Mouse (Mus musculus) hindbrain, embryonic 12.5 days (tissue): Measurements from ENCODE around the gene Tcstv3. TPM values are rescaled to one million over a fixed set of nuclear protein-coding genes. Genes with fewer than 3 reads are reported as not detected.
"Not testable (repeated sequence)": the region's sequence is repeated elsewhere in the genome, so short reads cannot be mapped to it uniquely, and the experiment has no call there.

Source experiments
- ATAC-seq: fragments of 200-750 bp; cut with Nextera tagmentation; 2 replicates; pipeline ENCODE4 v1.8.0; 2017; ENCODE audit warnings: moderate TSS enrichment; ENCODE audit not compliant: low FRiP score
- H3K27ac ChIP-seq: fragments of 300-500 bp; sonication (generic); 2 replicates; pipeline ENCODE4 v1.5.1; 2016; ENCODE audit warnings: mild to moderate bottlenecking
- H3K27me3 ChIP-seq: fragments of 300-500 bp; sonication (generic); 2 replicates; pipeline ENCODE4 v1.6.1; 2016; ENCODE audit warnings: mild to moderate bottlenecking
- H3K36me3 ChIP-seq: fragments of 300-500 bp; sonication (generic); 2 replicates; pipeline ENCODE4 v1.6.1; 2016; ENCODE audit warnings: mild to moderate bottlenecking
- H3K4me1 ChIP-seq: fragments of 300-500 bp; sonication (generic); 2 replicates; pipeline ENCODE4 v1.6.1; 2016
- H3K4me2 ChIP-seq: fragments of 300-500 bp; sonication (generic); replicated peaks from 2 replicates; pipeline ENCODE4 v1.6.1; 2016; ENCODE audit warnings: mild to moderate bottlenecking
- H3K4me3 ChIP-seq: fragments of 300-500 bp; sonication (generic); 2 replicates; pipeline ENCODE4 v1.5.1; 2016; ENCODE audit warnings: mild to moderate bottlenecking
- H3K9ac ChIP-seq: fragments of 300-500 bp; sonication (generic); 2 replicates; pipeline ENCODE4 v1.6.1; 2016; ENCODE audit warnings: mild to moderate bottlenecking, moderate library complexity
- H3K9me3 ChIP-seq: fragments of 300-500 bp; sonication (generic); replicated peaks from 2 replicates; pipeline ENCODE4 v1.6.1; 2016; ENCODE audit warnings: mild to moderate bottlenecking
- WGBS: fragments of 180-500 bp; shearing (Covaris S2); methylation state at CpG from one replicate; pipeline ENCODE4 v1.1.7; 2016; 5-methylcytosine and 5-hydroxymethylcytosine counted together
- polyA plus RNA-seq: library from polyadenylated mRNA; unstranded; fragments of >200 nt; fragmentation: Nextera tagmentation; extraction: Ambion mirVana; gene quantifications from 2 replicates; pipeline ENCODE4 v1.2.1, GENCODE M21; 2016

The Tcstv3 gene
- not detected in 2 replicates for polyA plus RNA-seq

DNA sequence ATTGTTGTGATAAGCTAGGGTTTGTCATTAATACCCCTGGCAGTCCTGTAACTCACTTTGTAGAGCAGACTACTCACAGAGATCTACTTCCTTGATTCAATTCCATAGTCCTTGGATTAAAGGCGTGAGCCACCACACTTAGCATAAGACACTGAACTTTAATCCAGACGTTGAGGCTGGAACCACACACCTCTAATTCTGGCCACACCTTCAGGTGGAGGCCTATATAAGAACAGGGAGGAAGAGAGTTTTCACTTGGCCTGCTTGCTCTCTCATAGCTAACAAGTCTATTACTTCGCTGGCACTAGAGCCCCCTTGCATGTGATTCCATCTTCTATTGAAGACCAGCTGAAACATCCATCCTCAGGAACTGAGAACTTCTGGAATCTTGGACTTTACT lies at the start of gene Tcstv3:
Gene Tcstv3 (plus strand): TSS at position 301 of the 400 bp plus-strand sequence.
- H3K27me3 ChIP-seq, H3K9me3 ChIP-seq, ATAC-seq, H3K9ac ChIP-seq, H3K4me3 ChIP-seq, H3K4me2 ChIP-seq, H3K27ac ChIP-seq, H3K36me3 ChIP-seq, H3K4me1 ChIP-seq: not testable (repeated sequence)
- 75% methylated on average over 3 of the region's 3 CpGs for WGBS

DNA sequence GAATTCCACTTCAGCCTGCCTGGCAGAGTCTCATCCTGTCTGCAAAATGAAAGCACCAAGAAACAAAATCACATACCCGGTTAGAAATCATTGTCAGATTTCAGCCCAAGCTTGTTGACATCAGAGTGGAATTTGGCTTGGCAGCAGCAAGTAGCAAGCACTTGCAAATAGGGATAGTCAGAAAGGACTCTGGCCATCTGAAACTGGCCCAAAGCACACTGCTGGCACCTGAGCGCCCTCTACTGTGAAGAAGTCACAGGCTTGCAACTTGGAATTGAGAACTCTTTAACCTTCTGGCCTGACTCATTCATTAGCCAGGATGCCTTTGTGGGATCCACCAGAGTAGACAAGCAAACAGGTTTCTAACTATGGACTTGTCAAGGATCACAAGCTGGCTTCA lies 38.8 kb upstream of the Tcstv3 start:
- H3K36me3 ChIP-seq, H3K27ac ChIP-seq, H3K9me3 ChIP-seq, H3K4me2 ChIP-seq, ATAC-seq, H3K4me1 ChIP-seq, H3K4me3 ChIP-seq, H3K27me3 ChIP-seq, H3K9ac ChIP-seq: not testable (repeated sequence)
- 34% methylated on average over 2 of the region's 2 CpGs for WGBS

DNA sequence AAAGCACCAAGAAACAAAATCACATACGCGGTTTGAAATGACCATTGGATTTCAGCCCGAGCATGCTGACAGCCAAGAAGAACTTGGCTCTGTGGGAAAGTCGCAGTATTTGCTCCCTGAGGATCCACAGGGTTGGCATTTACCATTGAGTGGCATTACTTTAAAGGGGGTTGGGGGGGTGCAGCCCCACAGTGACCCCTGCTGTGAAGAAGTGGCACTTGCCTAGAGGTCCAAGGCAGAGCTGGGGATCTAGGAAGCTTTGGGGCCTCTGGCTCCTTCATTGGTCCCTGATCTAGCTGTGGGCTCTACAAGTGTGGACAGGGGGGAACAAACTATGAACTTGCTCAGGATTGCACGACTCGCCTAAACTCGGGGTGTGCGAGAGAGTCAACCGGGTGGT lies 37.9 kb upstream of the Tcstv3 start:
- Histone ChIP-seq H3K4me2 (no peak overlapping the region), H3K27ac (no peak overlapping the region), H3K36me3 (no peaks in the 10 kb centered on the region), H3K9me3 (no peaks in the 10 kb centered on the region), H3K4me1 (no peaks in the 10 kb centered on the region), H3K4me3 (no peak overlapping the region), H3K9ac (no peak overlapping the region), H3K27me3 (no peaks in the 10 kb centered on the region)
- 89% methylated on average over 9 of the region's 9 CpGs for WGBS
- ATAC-seq, result no peak

DNA sequence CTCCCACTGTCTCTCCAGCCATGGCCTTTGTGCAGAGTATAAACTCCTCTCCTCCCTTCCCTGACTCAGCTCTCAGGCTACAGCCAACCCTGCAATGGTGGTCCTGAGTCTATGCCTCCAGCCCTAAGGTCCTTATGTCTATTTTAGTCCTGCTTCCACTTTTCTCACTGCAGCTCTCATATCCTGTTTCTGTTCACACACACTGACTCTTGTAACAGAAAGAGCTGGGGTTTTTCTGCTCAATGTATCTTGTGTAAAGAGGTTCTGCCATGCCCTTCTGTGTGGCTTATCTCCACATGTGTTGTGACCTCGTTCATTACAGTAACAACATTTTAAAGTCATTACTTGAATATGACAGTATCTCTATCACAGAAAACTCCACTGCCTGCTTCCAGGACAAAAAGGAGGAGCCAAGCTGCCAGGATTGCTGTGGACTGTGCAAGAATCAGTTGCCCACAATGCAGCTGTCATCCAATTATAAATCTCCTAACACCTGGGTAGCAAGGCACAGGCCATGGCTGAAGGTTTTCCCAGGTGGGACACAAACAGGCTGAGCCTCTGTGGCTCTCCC lies 17.3 kb upstream of the Tcstv3 start:
- no peak overlapping the region for H3K27ac ChIP-seq
- 76% methylated on average over 1 of the region's 1 CpGs for WGBS
- no peaks in the 10 kb centered on the region for H3K4me1 ChIP-seq
- no peak overlapping the region for H3K4me3 ChIP-seq
- no peak overlapping the region for H3K4me2 ChIP-seq
- no peak overlapping the region for H3K9ac ChIP-seq
- no peak for ATAC-seq
- H3K36me3 ChIP-seq, result no peaks in the 10 kb centered on the region
- H3K27me3 ChIP-seq, result no peaks in the 10 kb centered on the region
- no peaks in the 10 kb centered on the region for H3K9me3 ChIP-seq

DNA sequence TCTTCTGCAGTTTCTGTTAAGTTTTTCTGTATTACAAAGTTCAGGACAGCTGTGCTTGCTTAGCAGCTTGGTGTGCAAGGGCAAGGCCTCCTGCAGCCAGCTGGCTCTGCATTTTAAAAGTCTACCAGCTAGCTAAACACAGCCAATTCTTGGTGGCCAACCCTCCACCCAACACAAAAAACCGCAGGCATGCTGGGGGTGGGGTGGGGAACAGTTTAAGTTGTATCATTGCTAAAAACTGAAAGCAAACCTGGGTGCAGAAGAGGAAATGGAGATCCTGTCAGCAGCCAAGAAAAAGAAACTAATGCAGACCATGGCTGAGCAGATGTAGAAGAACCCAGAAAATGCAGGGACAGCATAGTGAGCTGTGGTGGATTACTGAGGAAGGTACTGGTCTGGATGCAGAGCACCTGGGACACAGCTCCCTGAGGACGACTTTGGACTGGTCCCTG lies 16.7 kb upstream of the Tcstv3 start, which contains the start of gene BC147527:
Gene BC147527 (plus strand): TSS at position 402 of the 452 bp plus-strand sequence.
- Histone ChIP-seq H3K36me3 (no peaks in the 10 kb centered on the region), H3K27ac (no peak within 1 kb of the TSS), H3K4me3 (no peak within 1 kb of the TSS), H3K9ac (no peak within 1 kb of the TSS), H3K4me1 (no peaks in the 10 kb centered on the region), H3K4me2 (no peak within 1 kb of the TSS), H3K27me3 (no peaks in the 10 kb centered on the region), H3K9me3 (no peaks in the 10 kb centered on the region)
- 52% methylated on average over 2 of the region's 2 CpGs for WGBS
- no peak for ATAC-seq

DNA sequence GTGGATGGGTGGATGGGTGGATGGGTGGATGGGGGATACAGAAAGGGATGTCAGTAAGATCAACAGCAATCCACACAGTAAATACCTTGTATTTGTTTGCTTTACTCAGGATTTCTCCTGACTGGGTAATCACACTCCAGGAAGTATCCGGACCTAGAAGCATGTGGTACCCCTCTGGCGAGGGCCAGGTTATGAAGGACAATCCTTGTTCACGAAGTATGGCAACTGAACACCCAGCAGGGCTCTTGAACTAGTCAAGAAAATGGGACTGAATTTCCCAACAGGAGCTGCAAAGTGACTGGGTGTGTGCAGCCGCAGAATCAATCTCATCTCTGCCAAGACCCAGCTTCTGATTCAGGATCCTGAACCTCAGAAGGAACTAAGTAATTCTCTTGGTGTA lies 15.8 kb upstream of the Tcstv3 start:
- Histone ChIP-seq H3K27ac (no peak overlapping the region), H3K4me3 (no peak overlapping the region), H3K36me3 (no peaks in the 10 kb centered on the region), H3K9me3 (no peaks in the 10 kb centered on the region), H3K4me1 (no peaks in the 10 kb centered on the region), H3K27me3 (no peaks in the 10 kb centered on the region), H3K4me2 (no peak overlapping the region), H3K9ac (no peak overlapping the region)
- ATAC-seq, result no peak
- 86% methylated on average over 4 of the region's 4 CpGs for WGBS

DNA sequence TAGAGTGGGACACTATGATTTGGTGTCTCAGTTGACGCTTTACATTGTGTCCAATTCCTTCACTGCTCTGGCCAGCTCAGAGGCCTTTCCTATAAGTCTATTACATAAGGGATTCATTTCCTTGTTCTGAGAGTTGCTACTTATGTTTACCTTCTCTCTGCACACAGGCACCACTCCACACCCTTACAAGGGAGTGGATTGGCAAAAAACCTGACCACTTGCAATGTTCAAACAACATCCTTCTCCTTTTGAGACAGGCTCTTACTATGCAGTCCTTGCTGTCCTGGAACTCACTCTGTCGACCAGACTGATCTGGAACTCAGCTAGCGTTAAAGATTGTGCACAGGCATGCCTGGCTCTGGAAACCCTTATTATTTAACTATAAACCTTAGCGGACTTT lies 5.9 kb upstream of the Tcstv3 start:
- no peak for ATAC-seq
- H3K9ac ChIP-seq, result no peak overlapping the region
- no peaks in the 10 kb centered on the region for H3K4me1 ChIP-seq
- 84% methylated on average over 4 of the region's 4 CpGs for WGBS
- H3K4me3 ChIP-seq, result no peak overlapping the region
- H3K27me3 ChIP-seq, result no peaks in the 10 kb centered on the region
- H3K36me3 ChIP-seq, result no peaks in the 10 kb centered on the region
- no peaks in the 10 kb centered on the region for H3K9me3 ChIP-seq
- H3K4me2 ChIP-seq, result no peak overlapping the region
- H3K27ac ChIP-seq, result no peak overlapping the region

DNA sequence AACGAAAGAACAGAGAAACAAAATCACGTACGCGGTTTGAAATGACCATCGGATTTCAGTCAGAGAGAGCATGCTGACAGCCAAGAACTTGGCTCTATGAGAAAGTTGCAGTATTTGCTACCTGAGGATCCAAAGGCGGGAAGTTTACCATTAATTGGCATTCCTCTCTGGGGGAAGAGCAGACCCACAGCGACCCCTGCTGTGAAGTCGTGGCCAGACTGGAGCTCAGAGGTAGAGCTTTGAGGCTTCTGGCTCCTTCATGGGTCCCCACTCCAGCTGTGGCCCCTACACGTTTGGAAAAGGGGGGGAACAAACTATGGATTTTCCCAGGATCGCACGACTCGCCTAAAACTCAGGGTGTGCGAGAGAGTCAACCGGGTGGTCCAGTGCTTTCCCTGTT lies 3.1 kb upstream of the Tcstv3 start:
- Histone ChIP-seq H3K9me3 (no peaks in the 10 kb centered on the region), H3K4me3 (no peak overlapping the region), H3K4me2 (no peak overlapping the region), H3K4me1 (no peaks in the 10 kb centered on the region), H3K27me3 (no peaks in the 10 kb centered on the region), H3K9ac (no peak overlapping the region), H3K36me3 (no peaks in the 10 kb centered on the region), H3K27ac (no peak overlapping the region)
- WGBS, result 45% methylated on average over 14 of the region's 14 CpGs
- no peak for ATAC-seq

DNA sequence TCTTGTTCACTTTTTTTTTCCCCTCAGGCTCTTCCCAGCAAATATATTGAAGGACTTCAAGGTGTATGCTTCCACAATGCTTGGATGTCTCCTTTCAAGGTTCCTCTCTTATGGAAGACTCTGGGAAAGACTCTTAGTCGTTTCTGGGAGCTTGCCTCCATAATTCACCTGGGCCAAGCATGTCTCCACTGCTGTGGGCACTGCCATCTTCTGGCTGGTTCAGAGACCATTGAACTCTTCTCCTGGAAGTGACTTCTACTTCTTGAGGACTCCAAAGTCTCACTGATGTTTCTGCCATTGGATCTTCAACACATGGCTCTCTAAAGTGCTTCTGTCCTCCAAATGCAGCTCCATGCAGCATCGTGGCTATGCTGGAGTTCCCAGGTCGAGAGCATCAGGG lies 3.5 kb downstream of the Tcstv3 start:
- no peaks in the 10 kb centered on the region for H3K36me3 ChIP-seq
- no peak overlapping the region for H3K27ac ChIP-seq
- H3K4me2 ChIP-seq, result no peak overlapping the region
- ATAC-seq, result no peak
- peaks cover 5% of the 10 kb centered on the region; the same call in 1 of the 2 replicates for H3K9me3 ChIP-seq
- H3K27me3 ChIP-seq, result no peaks in the 10 kb centered on the region
- 68% methylated on average over 3 of the region's 3 CpGs for WGBS
- no peaks in the 10 kb centered on the region for H3K4me1 ChIP-seq
- H3K4me3 ChIP-seq, result no peak overlapping the region
- no peak overlapping the region for H3K9ac ChIP-seq

DNA sequence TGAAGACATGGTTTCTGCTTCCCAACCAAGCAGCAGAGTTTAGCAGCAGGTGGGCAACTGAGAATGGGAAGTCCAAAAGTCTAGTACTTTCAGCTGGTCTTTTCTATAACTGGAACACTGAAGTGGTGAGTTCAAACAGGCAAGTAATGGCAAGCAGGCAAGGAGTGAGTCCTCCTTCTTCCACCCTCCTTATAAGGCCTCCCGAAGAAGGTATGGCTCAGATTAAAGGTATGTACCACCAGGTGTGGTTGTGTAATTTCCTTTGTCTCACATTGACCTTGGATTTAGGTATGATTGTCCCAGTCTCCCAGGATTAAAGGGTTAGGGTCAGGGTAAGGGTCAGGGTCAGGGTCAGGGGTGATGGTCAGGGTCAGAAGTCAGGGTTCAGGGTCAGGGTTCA lies 4.0 kb downstream of the Tcstv3 start:
- ATAC-seq, result no peak
- H3K4me1 ChIP-seq, result no peaks in the 10 kb centered on the region
- no peak overlapping the region for H3K4me3 ChIP-seq
- H3K27ac ChIP-seq, result no peak overlapping the region
- no peaks in the 10 kb centered on the region for H3K36me3 ChIP-seq
- H3K9ac ChIP-seq, result no peak overlapping the region
- peaks cover 5% of the 10 kb centered on the region; the same call in 1 of the 2 replicates for H3K9me3 ChIP-seq
- 87% methylated on average over 1 of the region's 1 CpGs for WGBS
- H3K4me2 ChIP-seq, result no peak overlapping the region
- no peaks in the 10 kb centered on the region for H3K27me3 ChIP-seq

Other genes starting within 250 kb of the Tcstv3 start
- not detected in 2 replicates for gene Gm20767, start 176.6 kb upstream of the Tcstv3 start, polyA plus RNA-seq
- not detected in 2 replicates for gene Gm21818, start 144.4 kb upstream of the Tcstv3 start, polyA plus RNA-seq
- gene Gm21762, start 100.9 kb upstream of the Tcstv3 start, polyA plus RNA-seq, result not detected in 2 replicates
- gene Gm21731, start 77.8 kb upstream of the Tcstv3 start, polyA plus RNA-seq, result not detected in 2 replicates
- gene AF067061, start 53.8 kb upstream of the Tcstv3 start, polyA plus RNA-seq, result not detected in 2 replicates
- gene BC147527, start 16.5 kb upstream of the Tcstv3 start, polyA plus RNA-seq, result 0.14 TPM in 1 of 2 replicates, not detected in the other